Mouse (Mus musculus): ENCODE results near the gene Pcnx3. TPM values are rescaled to one million over a fixed set of nuclear protein-coding genes. Genes with fewer than 3 reads are reported as not detected.

The Pcnx3 gene
- polyA plus RNA-seq, 1 experiment: 28.0 TPM

DNA sequence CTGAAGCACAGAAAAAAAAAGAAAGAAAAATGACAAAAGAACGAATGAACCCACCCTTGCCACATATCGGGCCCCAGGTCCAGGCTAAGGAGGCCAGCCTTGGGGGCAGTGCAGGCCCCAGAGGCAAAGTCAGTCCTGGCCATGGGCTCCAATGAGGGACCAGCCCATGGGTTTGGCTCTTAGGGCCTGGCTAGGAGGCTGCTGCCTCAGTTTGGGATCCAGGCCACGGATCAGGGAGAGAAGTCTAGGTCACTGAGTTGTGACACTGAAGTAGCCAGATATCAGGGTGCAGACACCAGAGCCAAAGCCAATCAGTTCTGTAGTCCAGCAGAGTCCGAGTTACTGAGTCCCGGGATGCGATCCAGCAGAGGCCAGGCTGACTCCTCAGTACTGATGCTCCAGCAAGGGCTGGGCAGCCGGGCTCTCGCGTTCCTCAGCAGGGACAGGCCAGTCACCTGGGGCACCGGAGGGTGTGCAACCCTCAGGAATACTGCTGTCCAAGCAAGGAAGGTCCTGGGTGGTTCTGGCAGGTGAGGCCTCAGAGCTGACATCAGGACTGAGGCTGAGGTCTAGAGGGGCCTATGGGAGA lies 23.9 kb downstream of the Pcnx3 start:
- no peak for TF ChIP-seq MYOG (IDR thresholded peaks at IDR 0.05; ENCODE audit: control insufficient read depth, extremely low read depth, insufficient read length)
- no peak for TF ChIP-seq USF1 (IDR thresholded peaks at IDR 0.05; ENCODE audit: low read depth)
- Histone ChIP-seq H3ac (ENCODE audit: control insufficient read depth, insufficient read length, low read depth) (no peak overlapping the region), H3K4me3 (ENCODE audit: insufficient read depth, poor library complexity, severe bottlenecking) (no peak overlapping the region), H3K36me3 (ENCODE audit: control insufficient read depth, insufficient read depth) (peaks cover 32% of the 10 kb centered on the region), H3K27me3 (ENCODE audit: control insufficient read depth, insufficient read depth, insufficient read length) (no peaks in the 10 kb centered on the region), H3K79me2 (ENCODE audit: control insufficient read depth, insufficient read depth) (peaks cover 16% of the 10 kb centered on the region), H3K79me3 (ENCODE audit: low read depth) (peaks cover 3% of the 10 kb centered on the region)

DNA sequence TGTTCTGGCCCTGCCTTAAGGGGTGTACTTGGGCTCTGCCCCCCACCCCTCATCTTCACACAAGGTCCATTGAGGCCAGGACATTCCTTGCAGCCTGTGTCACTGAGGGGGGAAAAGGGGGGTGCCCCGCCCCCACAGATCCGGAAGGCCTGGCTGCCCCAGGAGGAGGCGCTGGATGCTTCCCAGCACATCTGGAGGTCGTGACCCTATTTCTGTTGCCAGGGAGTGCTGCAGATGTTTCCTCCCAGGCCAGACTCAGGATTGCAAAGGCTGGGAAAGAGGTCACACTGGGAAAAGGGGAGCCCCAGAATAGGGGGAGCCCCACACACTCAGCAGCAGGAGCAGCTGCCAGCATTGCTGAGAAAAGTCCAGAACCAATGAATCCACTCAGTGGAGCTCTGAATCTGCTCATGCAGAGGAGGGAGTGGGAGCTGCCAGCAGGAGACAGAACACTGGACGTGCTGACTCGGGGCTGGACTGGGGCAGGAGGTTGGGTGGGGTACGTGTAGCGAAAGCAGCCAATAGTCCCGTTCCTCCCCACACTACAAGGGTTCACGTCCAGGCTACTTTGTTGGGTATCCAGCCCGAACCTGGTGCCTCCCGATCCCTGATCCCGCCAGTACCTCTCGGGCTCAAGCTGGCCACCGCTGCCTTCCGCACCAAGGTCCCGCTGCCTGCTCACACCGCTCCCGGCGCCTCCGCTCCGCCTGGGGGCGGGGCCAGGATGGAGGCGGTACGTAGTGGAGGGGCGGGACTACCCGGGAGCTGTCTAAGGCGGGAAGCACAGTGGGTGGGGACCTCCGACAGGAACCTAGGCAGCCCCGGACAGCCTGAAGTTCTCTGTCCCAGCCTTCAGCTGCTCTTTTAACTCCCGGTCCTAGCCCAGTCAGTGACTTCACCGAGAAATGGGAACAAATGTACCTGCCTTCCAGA lies 25.5 kb downstream of the Pcnx3 start, which contains the start of gene Sipa1:
Sipa1 (minus strand) TSS at position 727 of the 933 bp plus-strand sequence.
- Histone ChIP-seq H3ac (ENCODE audit: control insufficient read depth, insufficient read length, low read depth) (peak within 1 kb of the TSS; percentile 86), H3K4me3 (ENCODE audit: insufficient read depth, poor library complexity, severe bottlenecking) (peak within 1 kb of the TSS; percentile 43), H3K79me3 (ENCODE audit: low read depth) (peaks cover 3% of the 10 kb centered on the region), H3K36me3 (ENCODE audit: control insufficient read depth, insufficient read depth) (peaks cover 32% of the 10 kb centered on the region), H3K79me2 (ENCODE audit: control insufficient read depth, insufficient read depth) (peaks cover 16% of the 10 kb centered on the region), H3K27me3 (ENCODE audit: control insufficient read depth, insufficient read depth, insufficient read length) (no peaks in the 10 kb centered on the region)
- TF ChIP-seq CTCF (IDR thresholded peaks at IDR 0.05; ENCODE audit: control insufficient read depth, insufficient read depth, insufficient read length) (no peak), USF1 (IDR thresholded peaks at IDR 0.05; ENCODE audit: low read depth) (no peak), MAX (IDR thresholded peaks at IDR 0.05) (no peak)

DNA sequence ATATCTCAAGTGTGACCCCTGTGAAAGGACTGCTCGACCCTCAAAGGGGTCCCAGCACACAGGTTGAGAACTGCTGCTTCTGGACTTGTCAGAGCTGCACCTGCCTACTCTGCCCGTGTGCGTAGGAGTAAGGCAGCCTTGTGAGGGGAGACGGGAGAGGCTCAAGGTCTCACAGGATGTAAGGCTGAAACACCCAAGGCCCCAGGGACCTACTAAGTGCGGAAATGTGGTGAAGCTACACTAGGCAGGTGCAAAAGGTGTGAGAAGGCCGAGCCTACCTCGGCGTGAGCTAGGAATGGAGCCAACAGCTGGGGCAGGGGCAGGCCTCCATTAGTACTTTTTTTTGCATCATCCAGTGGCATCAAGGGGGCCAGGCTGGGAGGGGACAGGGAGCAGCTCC lies 26.4 kb downstream of the Pcnx3 start:
- Histone ChIP-seq H3K27me3 (ENCODE audit: control insufficient read depth, insufficient read depth, insufficient read length) (no peaks in the 10 kb centered on the region), H3K36me3 (ENCODE audit: control insufficient read depth, insufficient read depth) (peaks cover 31% of the 10 kb centered on the region), H3K4me3 (ENCODE audit: insufficient read depth, poor library complexity, severe bottlenecking) (peak overlapping the region; percentile 43), H3K79me2 (ENCODE audit: control insufficient read depth, insufficient read depth) (peaks cover 16% of the 10 kb centered on the region), H3ac (ENCODE audit: control insufficient read depth, insufficient read length, low read depth) (peak overlapping the region; percentile 23), H3K79me3 (ENCODE audit: low read depth) (peaks cover 3% of the 10 kb centered on the region)
- TF ChIP-seq MAX (IDR thresholded peaks at IDR 0.05) (no peak), USF1 (IDR thresholded peaks at IDR 0.05; ENCODE audit: low read depth) (no peak), MYOG (IDR thresholded peaks at IDR 0.05; ENCODE audit: control insufficient read depth, extremely low read depth, insufficient read length) (no peak), FOSL1 (IDR thresholded peaks at IDR 0.05; ENCODE audit: insufficient read depth, low read length, poor library complexity, severe bottlenecking) (no peak), CTCF (IDR thresholded peaks at IDR 0.05; ENCODE audit: control insufficient read depth, insufficient read depth, insufficient read length) (no peak), MYOD1 (IDR thresholded peaks at IDR 0.05; ENCODE audit: control insufficient read depth, insufficient read length, low read depth) (no peak), CEBPB (IDR thresholded peaks at IDR 0.05; ENCODE audit: low read depth) (no peak)

DNA sequence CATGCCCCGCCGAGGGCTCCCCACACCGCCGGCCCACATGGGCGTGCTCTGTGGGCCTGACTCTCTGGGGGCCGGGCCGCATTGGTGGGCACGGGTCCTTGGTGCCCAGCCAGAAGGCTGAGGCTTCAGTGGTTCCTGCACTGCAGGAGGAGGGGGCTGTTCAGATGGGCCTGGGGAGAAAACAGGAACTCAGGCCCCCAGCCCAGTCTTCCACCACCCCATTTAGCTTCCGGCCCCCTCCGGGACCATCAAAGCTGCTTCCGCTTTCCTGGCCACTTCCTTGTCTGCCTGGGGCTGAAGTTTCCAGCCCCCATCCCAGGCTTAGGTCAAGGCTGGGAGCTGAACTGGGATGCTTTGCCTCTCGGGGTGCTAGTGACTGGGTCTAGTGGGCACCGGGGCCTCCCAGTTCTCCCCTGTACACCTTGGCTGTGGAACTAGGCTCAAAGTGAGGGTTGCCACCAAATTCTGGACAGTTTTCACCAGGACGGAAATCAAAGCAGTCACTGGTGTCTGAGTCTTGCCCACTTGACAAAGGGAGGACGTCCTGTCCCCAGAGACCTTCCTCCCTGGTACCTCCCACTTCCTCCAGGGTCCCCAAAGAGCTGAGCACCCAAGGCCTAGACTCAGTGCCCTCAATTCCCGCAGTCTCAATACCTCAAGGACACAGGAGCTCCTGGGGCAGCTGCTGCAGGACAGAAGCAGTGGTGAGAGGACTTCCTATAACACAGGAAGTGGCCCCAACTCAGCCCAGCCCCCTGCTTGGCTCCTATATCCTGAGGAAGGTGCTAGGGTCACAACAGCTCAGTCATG lies 27.6 kb downstream of the Pcnx3 start:
- TF ChIP-seq MYOG (IDR thresholded peaks at IDR 0.05; ENCODE audit: control insufficient read depth, extremely low read depth, insufficient read length) (no peak), MYOD1 (IDR thresholded peaks at IDR 0.05; ENCODE audit: control insufficient read depth, insufficient read length, low read depth) (no peak), USF1 (IDR thresholded peaks at IDR 0.05; ENCODE audit: low read depth) (no peak), CTCF (IDR thresholded peaks at IDR 0.05; ENCODE audit: control insufficient read depth, insufficient read depth, insufficient read length) (no peak), CEBPB (IDR thresholded peaks at IDR 0.05; ENCODE audit: low read depth) (no peak), MAX (IDR thresholded peaks at IDR 0.05) (no peak), FOSL1 (IDR thresholded peaks at IDR 0.05; ENCODE audit: insufficient read depth, low read length, poor library complexity, severe bottlenecking) (no peak)
- H3K79me3 ChIP-seq (ENCODE audit: low read depth): peaks cover 3% of the 10 kb centered on the region
- no peak overlapping the region for H3K4me3 ChIP-seq (ENCODE audit: insufficient read depth, poor library complexity, severe bottlenecking)

DNA sequence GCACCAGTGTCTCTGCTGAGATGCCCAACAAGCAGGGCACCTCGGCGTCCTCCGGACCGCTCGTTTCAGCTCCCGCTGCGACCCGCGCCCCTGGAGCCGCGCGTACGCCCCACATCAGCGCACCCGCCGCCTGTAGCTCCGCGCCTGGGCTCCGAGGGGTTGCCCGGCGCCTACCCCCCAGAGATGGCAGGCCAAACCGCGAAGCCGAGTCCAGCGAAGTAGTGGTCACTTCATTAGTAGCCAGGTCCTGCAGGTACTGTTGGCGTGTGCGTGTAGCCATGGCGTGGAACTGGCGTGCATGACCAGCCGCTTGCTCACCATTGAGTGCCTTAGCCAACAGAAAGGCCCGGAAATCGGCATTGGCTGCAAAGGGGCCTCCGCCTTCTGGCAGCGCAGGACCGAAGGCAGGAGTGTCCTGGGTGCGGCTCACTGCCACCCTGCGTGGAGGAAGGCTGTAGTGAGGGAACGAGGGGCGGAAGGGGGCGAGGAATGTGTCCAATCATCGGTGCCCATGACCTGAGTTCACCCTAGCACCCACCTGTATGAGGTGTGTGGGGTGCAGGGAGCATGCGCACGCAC lies 33.9 kb downstream of the Pcnx3 start:
- Histone ChIP-seq H3K79me2 (ENCODE audit: control insufficient read depth, insufficient read depth) (no peaks in the 10 kb centered on the region), H3K36me3 (ENCODE audit: control insufficient read depth, insufficient read depth) (peaks cover 28% of the 10 kb centered on the region), H3ac (ENCODE audit: control insufficient read depth, insufficient read length, low read depth) (no peak overlapping the region), H3K79me3 (ENCODE audit: low read depth) (no peaks in the 10 kb centered on the region), H3K27me3 (ENCODE audit: control insufficient read depth, insufficient read depth, insufficient read length) (no peaks in the 10 kb centered on the region), H3K4me3 (ENCODE audit: insufficient read depth, poor library complexity, severe bottlenecking) (no peak overlapping the region)
- TF ChIP-seq MAX (IDR thresholded peaks at IDR 0.05) (no peak), CTCF (IDR thresholded peaks at IDR 0.05; ENCODE audit: control insufficient read depth, insufficient read depth, insufficient read length) (no peak), CEBPB (IDR thresholded peaks at IDR 0.05; ENCODE audit: low read depth) (no peak), MYOG (IDR thresholded peaks at IDR 0.05; ENCODE audit: control insufficient read depth, extremely low read depth, insufficient read length) (no peak), FOSL1 (IDR thresholded peaks at IDR 0.05; ENCODE audit: insufficient read depth, low read length, poor library complexity, severe bottlenecking) (no peak)

More for the DNA sequence above, 27.6 kb downstream of the Pcnx3 start:
- Histone ChIP-seq H3K27me3 (ENCODE audit: control insufficient read depth, insufficient read depth, insufficient read length) (no peaks in the 10 kb centered on the region), H3K79me2 (ENCODE audit: control insufficient read depth, insufficient read depth) (peaks cover 16% of the 10 kb centered on the region), H3ac (ENCODE audit: control insufficient read depth, insufficient read length, low read depth) (no peak overlapping the region), H3K36me3 (ENCODE audit: control insufficient read depth, insufficient read depth) (peaks cover 21% of the 10 kb centered on the region)
